Mouse (Mus musculus): ENCODE measurements around the gene Prkag1.

Gene Prkag1

DNA sequence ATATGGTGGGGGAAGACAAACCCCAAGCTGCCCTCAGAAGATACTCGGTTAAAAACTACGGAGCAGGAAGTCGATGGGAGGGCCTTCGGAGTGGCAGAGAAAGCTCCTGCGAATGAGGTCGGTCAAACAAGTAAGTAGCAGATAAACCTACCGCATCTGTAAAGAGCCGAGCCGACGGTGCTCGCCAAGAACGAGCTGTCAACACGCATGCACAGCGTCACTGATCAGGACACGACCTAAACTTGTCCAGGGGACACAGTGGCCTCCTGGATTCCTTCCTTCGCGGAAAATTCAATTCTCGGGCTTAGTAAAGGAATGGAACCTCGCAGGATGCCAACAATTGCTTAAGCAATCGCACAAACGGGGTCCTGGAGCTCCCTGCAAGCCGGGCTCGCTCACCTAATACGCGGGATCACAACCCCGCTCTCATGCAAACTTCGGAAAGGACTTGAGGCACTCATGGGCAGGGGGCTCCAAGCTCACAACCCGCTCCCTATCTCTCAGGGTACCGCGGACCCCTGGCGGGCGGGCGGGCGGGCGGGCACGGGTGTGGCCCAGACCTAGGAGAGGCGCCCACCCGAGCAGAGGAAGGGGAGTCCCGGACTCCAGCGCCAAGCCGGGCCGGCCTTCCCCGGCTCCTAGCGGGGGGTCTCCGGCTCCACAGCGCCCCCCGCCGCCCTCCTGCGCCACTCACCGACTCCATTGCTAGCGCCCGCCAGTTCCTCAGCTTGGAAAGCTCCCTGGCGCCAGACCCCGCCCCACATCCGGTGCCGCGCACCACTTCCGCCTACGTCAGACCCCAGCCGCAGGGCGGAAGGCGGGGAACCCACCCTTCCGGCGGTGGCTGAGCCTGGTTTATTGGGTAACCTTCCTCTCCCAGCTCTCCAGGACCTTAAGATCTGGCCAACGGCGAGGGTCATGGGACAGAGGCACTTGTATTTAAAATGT, at the start of gene Prkag1:
TSS of gene Prkag1 (minus strand) at position 786 of the 948 bp plus-strand sequence.
- peak; percentile 97 for DNase-seq

DNA sequence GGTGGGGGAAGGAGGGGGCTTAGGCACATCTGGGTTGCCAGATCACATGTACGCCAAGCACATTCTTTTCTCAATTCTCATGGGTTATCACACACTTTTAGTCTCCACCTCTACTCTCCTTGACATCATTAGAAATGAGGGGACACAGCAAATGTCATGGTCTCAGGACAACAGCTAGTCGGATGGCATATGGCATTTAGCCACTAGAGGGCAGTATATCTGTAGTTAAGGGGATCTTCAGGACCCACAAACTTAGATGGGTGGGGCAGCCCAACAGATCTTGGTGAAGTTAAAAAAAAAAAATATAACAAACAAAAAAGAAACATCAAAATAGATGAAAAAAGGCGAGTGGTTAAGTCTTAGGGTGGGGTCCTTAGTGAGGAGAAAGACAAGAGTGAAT, 46.0 kb upstream of the Prkag1 start:
- peak; percentile 92 for DNase-seq

DNA sequence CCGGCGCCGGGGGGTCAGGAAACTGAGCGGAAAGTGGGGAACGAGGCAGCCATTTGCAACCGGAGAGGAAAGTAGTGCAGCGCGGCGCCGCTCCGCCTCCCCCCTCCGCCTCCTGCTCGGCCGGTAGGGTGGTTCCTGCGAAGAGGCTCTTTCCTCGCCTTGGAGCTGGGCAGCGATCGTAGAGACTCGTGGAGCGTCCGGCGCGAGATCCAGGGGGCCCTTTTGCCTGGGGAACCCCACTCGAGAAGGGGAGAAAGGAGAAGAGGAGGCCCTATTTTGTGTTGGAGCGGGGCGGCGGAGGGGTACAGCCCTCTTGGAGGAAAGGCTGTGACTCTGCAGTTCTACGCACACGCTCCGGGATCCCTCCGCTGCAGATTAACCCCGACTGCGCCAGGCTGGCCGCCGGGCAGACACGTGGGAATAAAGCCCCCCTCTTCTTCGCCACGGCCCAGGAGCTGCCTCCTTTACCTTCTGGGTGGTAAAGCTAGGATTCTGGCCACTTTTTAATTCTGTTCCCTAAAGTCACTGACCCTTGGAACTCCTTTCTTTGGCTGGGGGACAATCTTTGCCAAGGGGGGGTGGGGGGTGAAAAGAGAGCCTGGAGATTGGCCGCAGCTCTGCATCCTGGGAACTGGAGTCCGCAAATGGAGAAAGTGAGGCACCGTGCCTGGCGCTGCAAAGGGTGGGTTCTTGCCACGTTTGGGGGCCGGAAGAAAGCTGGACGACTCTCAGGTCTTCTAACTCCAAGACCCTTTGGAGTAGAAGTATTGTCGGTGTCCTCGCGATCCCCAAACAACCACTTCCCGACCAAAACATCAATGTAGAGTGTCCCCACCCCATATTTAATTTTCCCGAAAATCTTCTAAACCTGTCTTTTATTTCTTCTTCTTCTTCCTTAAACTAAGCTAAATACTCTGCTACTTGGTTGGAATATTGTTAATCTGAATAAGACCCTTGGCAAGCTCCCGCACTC, 40.9 kb upstream of the Prkag1 start:
- DNase-seq: peak; percentile 96

GRCm38 (mm10) chr15:98871070-98871915, 40.0 kb upstream of the Prkag1 start, which contains the start of gene Kmt2d:
Kmt2d (minus strand) TSS chr15:98871204.
- DNase-seq: peak; percentile 28

DNA sequence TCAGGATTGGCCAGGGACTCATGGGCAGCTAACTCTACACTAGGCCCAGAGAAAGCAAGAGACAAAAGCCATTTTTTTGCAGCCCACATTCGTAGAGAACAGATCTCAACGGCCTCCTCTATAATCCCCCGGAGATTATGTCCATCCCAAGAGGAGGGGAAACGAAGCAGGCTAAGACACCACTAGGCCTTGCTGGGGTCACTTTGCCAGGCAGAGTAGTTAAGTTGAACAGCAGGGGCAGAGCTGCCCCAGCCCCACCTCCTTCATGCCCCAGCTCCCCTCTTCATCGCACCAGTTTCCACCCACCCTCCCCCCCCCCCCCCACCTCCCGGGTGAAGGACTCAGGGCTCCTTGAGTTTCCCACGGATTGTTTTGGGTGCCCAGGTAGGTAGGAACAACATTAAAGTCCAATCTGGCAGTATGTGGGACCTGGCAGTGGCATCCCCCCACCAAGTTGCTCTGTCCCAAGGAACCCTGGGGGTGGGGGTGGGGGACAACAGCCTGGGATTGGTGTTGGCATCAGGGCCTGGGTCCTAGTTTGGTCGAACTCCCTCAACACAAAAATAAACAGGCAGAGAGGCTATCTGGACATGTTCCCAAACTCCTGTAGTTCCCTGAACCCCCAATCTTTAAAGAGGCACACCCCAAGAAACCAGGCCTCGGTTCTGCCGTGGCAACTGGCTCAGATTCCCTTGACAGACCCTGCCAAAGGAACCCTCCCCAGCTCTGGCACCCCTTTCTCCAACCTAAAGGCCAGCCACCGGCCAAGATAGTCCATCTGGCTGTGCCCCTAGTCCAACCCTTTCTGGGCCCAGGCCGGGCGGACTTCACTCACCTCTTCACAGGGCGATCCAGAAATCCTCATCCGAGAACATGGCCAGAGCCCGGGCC, 39.1 kb upstream of the Prkag1 start:
- DNase-seq: peak; percentile 31

DNA sequence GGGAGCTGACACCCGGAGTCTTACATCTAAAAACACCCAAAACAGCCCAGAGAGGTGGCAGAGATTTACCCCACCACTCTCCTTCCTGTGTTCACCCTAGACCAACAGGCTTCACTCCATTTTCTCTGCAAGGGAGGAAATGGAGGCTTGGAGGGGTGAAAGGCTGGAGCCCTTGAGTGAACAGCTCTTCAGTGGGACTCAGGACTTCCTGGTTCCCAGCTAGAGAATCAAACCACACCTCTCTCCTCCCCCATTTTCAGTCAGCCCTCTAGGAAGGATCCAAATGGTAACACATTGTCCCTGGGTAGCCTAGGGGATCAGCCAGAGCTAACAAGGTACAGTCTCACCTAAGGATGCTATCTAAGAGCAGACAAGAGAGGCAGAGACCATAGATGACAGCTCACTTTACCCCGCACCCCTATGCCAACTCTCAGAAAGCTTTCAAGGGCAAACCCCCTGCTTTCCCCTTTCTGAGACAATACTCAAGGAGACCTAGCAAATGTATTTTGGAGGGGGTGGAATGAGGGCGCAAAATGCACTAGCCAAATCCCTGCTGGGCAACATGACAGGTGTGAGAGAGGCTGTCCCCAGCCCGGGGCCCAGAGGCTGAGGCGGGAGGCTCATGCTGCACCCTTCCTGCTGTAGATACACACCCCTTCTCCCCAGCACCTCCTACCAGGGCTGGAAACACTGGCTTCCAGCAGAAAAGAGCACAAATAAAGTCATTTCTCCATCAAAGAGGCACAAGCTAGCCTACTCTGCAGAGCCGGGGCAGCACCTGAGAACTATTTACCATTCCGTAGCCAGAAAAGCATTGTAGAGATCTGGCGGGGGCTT, 38.2 kb upstream of the Prkag1 start:
- DNase-seq: peak; percentile 74

GRCm38 (mm10) chr15:98868346-98869063, 37.2 kb upstream of the Prkag1 start:
- DNase-seq: no peak

- peak; percentile 92 for DNase-seq
Observed at GRCm38 (mm10) chr15:98867321-98867720, 36.0 kb upstream of the Prkag1 start.

DNA sequence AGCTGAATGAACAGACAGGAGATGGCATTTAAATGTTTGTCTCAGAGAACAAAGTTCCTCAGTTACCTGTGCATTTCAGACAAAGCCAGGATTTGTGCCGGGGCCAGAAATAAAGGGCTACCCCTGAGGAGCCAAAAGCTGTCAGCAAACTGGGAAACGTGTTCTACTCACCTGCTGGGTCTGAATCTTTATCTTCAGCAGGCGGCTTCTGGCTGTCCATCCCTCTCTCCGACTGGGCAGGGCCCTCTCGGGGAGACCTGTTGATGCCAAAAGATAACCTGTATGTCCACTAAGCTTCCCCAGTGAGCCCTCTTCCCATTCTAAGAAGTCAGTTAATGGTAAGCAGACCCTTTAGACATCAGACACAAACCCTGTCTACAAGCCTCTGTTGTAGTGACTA, 35.2 kb upstream of the Prkag1 start:
- no peak for DNase-seq

DNA sequence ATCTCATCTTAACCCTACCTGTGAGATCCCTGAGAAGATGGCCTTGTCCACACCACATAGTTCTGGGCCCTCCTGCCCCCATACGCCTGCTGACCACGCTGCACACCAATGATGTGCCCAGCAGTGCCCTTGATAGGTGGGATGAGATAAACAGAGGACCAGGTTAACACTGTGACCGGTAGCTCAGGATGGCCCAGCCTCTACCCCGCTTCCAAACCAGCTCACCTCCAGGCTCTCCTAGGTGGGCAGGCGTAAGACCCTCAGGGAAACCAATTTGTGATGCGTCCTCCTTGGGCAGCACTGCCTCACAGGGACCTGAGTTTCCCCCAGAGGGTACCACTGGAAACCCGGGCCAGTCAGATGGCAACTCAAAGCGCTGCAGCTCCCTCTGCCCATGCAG, 34.5 kb upstream of the Prkag1 start:
- no peak for DNase-seq

GRCm38 (mm10) chr15:98864951-98865350, 33.6 kb upstream of the Prkag1 start:
- DNase-seq: no peak

DNA sequence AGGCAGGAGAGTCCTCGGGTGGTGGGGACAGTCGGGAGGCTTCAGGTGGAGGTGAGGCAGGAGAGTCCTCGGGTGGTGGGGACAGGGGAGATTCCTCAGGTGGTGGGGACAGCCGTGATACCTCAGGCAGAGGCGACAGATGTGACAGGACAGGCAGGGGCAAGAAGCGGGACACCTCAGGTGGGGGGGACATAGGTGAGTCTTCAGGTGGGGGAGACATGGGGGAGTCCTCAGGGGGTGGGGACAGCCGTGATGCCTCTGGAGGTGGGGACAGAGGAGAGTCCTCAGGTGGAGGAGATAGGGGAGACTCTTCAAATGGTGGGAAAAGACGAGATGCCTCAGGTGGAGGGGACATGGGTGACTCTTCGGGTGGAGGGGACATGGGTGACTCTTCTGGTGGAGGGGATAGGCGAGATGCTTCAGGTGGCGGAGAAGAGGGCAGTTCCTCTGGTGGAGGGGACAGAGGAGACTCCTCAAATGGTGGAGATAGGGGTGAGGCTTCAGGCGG, 32.2 kb upstream of the Prkag1 start:
- no peak for DNase-seq

- no peak for DNase-seq
Observed at GRCm38 (mm10) chr15:98861701-98862410, 30.5 kb upstream of the Prkag1 start.

DNA sequence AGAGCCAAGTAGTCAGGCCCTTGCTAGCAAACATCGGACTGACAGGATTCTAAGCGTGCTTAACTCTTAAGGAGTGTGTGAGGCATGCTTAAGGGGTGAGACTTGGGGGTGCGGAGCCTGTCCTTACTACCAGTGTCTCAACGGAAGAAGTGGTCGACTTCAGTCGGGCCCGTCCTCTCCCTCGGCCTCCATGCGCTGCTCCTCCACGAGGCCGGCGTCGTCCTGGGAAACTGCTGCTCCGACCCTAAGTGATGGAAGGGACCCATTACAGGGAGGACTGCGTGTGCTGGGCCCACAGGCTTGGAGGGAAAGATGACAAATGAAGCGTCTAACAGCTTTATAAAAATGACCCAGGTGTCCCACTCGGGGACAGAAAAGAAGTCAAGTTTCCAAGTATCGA, 29.6 kb upstream of the Prkag1 start:
- DNase-seq: no peak

DNA sequence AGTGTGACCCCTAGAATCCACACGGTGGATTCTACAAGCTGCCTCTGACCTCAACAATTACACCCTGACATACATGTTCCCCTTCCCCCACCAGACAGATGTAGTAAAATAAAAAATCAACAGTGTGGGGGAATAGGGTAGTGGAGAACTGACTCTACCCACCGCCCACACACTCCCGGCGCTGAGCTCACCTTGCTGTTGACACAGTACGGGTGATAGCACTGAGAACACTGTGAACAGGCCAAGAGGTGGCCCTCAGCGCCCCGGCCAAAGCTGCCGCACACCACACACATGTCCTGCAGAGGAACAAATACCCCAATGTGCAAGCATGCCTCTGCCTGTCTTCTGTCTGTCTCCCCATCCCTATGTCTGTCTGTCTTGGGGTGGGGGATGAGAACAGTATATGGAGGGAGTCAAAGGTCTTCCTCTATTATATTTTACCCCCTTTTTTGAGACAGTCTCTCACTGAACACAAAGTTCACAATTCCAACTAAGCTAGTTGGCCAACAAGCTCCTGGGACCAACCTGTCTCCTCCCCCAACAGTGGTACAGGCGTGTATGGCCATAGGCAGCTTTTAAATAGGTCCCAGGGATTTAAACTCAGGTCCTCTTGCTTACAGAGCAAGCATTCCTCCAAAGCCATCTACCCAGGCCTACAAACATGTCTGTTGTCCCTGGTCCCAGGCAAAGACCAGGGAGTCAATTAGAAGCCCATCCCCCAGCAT, 28.2 kb upstream of the Prkag1 start:
- no peak for DNase-seq

GRCm38 (mm10) chr15:98854214-98854613, 22.9 kb upstream of the Prkag1 start:
- no peak for DNase-seq

GRCm38 (mm10) chr15:98853161-98853937, 22.0 kb upstream of the Prkag1 start:
- DNase-seq: no peak
